Mouse (Mus musculus): ENCODE results near the gene Hs6st2. TPM values are rescaled to one million over a fixed set of nuclear protein-coding genes. Genes with fewer than 3 reads are reported as not detected.
A peak's percentile ranks its signal among the peaks of the same experiment; 100 is the strongest.

Hs6st2 gene
- polyA plus RNA-seq, 1 experiment from 2014 or later: 31.1 TPM

DNA sequence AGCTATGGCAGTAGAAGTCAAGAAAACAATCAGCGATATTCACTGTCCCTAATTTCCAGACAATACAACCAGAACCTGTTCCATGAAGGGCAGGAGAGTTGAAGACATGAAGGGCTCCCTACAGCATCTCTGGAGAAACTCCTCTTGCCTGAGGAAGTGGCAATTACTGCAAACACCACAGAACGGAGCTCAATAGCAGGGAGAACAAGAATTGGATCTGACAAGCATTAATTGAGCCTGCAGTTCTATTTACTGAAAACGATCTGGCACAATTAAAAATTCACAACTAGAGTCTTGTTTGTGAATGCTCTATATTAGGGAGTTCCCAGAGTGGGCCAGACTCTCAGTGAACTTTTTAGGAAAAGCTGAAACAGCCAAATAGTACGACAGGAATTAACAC is 238.3 kb downstream of the Hs6st2 start:
- no peaks in the 10 kb centered on the region for H3K9me3 ChIP-seq (replicated peaks)
- H3K4me3 ChIP-seq: no peak overlapping the region
- no peak for ATAC-seq
- no peak overlapping the region for H3K9ac ChIP-seq
- H3K36me3 ChIP-seq (ENCODE audit: poor library complexity, severe bottlenecking): no peaks in the 10 kb centered on the region
- no peaks in the 10 kb centered on the region for H3K27me3 ChIP-seq
- no peak overlapping the region for H3K4me2 ChIP-seq
- no peak overlapping the region for H3K27ac ChIP-seq
- WGBS: 48% methylated on average over 4 of the region's 4 CpGs
- no peaks in the 10 kb centered on the region for H3K4me1 ChIP-seq

DNA sequence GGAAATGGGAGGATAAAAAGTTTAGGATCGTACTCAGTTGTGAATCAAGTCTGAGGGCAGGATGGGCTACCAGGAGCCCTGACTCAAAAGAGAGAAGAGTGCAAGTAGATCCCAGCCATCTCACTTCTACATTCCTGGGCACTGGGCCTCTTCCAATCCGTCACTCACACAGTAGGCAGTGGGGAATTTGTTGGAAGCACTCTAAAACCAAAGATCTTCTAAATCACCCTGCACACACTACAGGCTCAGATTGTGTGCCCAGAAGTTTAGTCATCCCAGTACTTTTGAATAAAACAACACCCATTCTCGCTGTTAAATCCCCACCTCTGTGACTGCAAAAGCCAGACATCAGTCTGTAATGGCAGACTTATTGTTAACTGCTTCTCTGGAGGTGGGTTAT is 249.9 kb downstream of the Hs6st2 start:
- WGBS: 70% methylated on average over 3 of the region's 3 CpGs
- H3K36me3 ChIP-seq (ENCODE audit: poor library complexity, severe bottlenecking): no peaks in the 10 kb centered on the region
- H3K27me3 ChIP-seq: no peaks in the 10 kb centered on the region
- H3K9me3 ChIP-seq (replicated peaks): no peaks in the 10 kb centered on the region
- no peak overlapping the region for H3K4me3 ChIP-seq
- H3K9ac ChIP-seq: no peak overlapping the region
- ATAC-seq: no peak
- H3K4me2 ChIP-seq: no peak overlapping the region
- H3K27ac ChIP-seq: no peak overlapping the region
- H3K4me1 ChIP-seq: no peaks in the 10 kb centered on the region

DNA sequence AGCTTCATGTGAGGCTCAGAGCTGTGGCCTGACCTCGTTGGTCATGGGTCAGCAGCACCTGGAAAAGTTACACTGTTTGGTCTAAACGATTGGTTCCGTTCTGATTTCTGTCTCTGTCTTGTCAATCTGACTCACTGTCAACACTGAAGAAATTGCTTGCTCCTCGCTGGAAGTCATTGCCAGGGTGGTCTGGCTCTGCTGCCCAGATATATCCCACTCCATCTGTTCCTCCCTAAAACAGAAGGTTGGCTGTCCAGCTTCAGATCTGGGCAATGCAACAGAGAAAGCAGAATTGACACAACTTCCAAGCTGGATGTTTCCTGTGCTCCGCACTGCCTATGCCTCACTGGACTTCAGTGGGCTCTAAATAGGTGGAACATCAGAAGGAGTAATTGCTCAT is 256.6 kb downstream of the Hs6st2 start:
- H3K27ac ChIP-seq: no peak overlapping the region
- no peak for ATAC-seq
- H3K36me3 ChIP-seq (ENCODE audit: poor library complexity, severe bottlenecking): no peaks in the 10 kb centered on the region
- H3K9me3 ChIP-seq (replicated peaks): no peaks in the 10 kb centered on the region
- no peaks in the 10 kb centered on the region for H3K4me1 ChIP-seq
- no peak overlapping the region for H3K9ac ChIP-seq
- H3K4me2 ChIP-seq: no peak overlapping the region
- H3K4me3 ChIP-seq: no peak overlapping the region
- no peaks in the 10 kb centered on the region for H3K27me3 ChIP-seq
- WGBS: 85% methylated on average over 5 of the region's 5 CpGs

DNA sequence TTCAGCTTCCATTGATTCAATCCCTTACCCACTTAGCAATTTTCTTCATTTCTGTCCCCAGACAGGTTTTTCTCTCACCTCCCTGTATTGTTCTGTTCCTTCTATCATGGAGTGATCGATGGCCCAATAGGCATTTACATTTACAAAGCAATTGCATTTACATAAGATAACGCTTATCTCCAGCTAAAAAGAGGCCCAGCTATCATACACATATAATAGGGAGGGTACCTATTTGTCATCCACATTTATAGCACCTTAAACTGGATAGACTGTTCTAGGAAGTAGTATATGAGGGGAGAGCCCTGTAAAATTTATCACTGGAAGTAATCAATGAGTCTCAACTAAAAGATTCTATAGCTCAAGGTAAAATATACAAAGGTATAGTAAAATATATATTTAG is 271.4 kb downstream of the Hs6st2 start:
- Histone ChIP-seq H3K9me3 (replicated peaks) (no peaks in the 10 kb centered on the region), H3K9ac (no peak overlapping the region), H3K4me3 (no peak overlapping the region), H3K36me3 (ENCODE audit: poor library complexity, severe bottlenecking) (no peaks in the 10 kb centered on the region), H3K4me2 (no peak overlapping the region), H3K27me3 (no peaks in the 10 kb centered on the region), H3K4me1 (no peaks in the 10 kb centered on the region), H3K27ac (no peak overlapping the region)
- no peak for ATAC-seq
- WGBS: 78% methylated on average over 2 of the region's 2 CpGs

DNA sequence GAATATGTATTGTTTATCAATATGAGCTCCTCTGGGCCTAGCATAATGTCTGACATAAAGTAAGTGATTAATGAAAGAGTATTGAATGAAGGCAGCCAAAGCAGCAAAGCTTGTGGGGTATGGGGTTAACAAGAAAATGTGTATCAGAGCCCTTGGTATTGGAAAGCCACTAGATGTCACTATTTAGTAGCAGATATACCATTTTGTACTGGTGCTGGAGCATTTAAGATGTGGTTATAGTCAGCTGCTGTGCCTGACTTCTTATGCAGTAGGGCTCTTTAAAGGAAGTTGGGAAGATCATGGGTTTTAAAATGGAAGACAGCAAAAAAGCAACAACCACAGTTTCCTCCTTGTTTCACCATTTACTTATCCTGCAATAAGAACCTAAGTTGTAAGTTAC is 284.2 kb downstream of the Hs6st2 start:
- Histone ChIP-seq H3K9me3 (replicated peaks) (no peaks in the 10 kb centered on the region), H3K4me1 (no peaks in the 10 kb centered on the region), H3K36me3 (ENCODE audit: poor library complexity, severe bottlenecking) (no peaks in the 10 kb centered on the region), H3K4me3 (no peak overlapping the region), H3K9ac (no peak overlapping the region), H3K27ac (no peak overlapping the region), H3K4me2 (no peak overlapping the region), H3K27me3 (no peaks in the 10 kb centered on the region)
- peak; percentile 57; the same call in 1 of the 2 replicates for ATAC-seq

DNA sequence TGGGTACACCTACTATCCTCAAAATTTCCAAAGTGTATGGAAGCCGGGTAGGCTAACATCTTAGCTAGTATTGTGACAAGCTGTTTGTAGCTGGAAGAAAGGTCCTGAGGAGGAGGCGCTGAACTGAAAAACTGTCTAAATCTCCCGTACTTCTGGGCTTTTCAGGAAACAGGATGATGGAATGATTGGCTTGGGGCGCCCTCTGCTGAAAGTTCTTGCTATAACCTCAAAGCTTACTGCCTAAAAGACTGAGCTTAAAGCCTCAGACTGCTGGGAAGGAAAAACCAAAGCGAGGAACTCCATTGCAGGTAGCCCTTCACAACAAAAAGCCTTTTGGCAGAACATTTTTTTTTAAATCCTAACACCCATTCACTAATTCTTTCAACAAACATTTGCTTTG is 307.0 kb downstream of the Hs6st2 start:
- WGBS: 13% methylated on average over 5 of the region's 5 CpGs
- Histone ChIP-seq H3K27ac (no peak overlapping the region), H3K4me1 (no peaks in the 10 kb centered on the region), H3K36me3 (ENCODE audit: poor library complexity, severe bottlenecking) (no peaks in the 10 kb centered on the region), H3K9ac (no peak overlapping the region), H3K9me3 (replicated peaks) (no peaks in the 10 kb centered on the region), H3K27me3 (0 out of 2 replicates have a peak, but pooled peaks cover 2% of the 10 kb centered on the region), H3K4me2 (no peak overlapping the region), H3K4me3 (no peak overlapping the region)
- ATAC-seq: peak; percentile 48; the same call in 1 of the 2 replicates

DNA sequence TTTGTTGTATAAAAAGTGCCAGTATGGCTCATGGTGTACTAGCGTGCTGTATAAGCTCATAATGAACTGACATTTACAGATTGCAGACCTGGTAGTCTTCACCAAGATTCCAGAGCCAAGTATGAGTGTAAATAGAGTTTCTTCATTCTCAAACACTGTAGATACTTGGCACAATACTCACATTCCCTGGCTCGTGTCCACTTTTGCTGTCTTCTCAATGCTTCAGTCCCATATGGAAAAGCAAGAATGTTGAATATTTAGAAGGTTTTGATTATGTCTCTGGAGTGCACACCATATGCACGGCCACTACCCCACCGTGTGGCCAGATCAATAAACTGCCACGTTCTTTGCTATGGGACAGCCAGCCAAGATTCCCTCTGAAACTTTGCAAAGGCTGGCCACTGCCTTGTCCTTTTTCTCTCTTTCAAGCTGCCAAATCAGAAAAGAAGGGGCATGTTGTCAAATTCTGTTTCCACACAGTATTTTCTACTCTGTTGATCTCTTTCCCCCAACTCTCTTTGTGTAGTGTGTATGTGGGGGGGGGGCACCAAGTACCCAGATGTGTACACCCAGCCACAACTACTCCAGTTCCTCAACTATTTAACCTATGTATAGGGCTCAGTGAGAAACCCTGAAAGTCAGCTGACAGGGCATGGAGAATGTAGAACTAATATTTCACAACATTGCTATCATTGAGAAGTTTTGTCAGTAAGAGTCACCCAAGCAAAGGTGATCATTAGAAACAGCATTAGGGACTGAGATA is 309.0 kb downstream of the Hs6st2 start:
- no peak overlapping the region for H3K9ac ChIP-seq
- ATAC-seq: peak; percentile 89
- H3K9me3 ChIP-seq (replicated peaks): no peaks in the 10 kb centered on the region
- no peak overlapping the region for H3K4me2 ChIP-seq
- no peaks in the 10 kb centered on the region for H3K4me1 ChIP-seq
- 0 out of 2 replicates have a peak, but pooled peaks cover 2% of the 10 kb centered on the region for H3K27me3 ChIP-seq
- 38% methylated on average over 5 of the region's 5 CpGs for WGBS
- no peak overlapping the region for H3K4me3 ChIP-seq
- no peaks in the 10 kb centered on the region for H3K36me3 ChIP-seq (ENCODE audit: poor library complexity, severe bottlenecking)
- no peak overlapping the region for H3K27ac ChIP-seq

DNA sequence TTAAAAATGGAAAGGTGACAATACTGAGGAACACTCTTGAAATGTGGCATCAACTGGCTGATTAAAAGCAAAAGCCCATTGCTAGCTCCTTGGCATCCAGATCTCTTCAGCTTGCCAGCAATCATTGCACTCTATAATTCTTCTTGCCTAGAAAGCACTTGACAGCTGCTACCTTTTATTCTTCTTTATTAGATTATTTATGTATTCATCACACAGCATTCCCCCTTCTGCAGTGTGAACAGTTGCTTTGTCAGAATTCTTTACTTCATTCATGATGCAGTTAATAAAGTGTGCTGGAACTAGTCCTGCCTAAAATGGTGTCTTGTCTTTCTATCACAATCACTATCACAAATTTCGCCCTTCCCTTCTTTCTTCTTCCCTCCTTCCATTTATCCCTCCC is 332.0 kb downstream of the Hs6st2 start:
- no peak overlapping the region for H3K27ac ChIP-seq
- no peaks in the 10 kb centered on the region for H3K4me1 ChIP-seq
- no peaks in the 10 kb centered on the region for H3K36me3 ChIP-seq (ENCODE audit: poor library complexity, severe bottlenecking)
- H3K9me3 ChIP-seq (replicated peaks): no peaks in the 10 kb centered on the region
- no peak for ATAC-seq
- no peak overlapping the region for H3K4me3 ChIP-seq
- no peaks in the 10 kb centered on the region for H3K27me3 ChIP-seq
- no peak overlapping the region for H3K9ac ChIP-seq
- no peak overlapping the region for H3K4me2 ChIP-seq
- 78% methylated on average over 1 of the region's 1 CpGs for WGBS

DNA sequence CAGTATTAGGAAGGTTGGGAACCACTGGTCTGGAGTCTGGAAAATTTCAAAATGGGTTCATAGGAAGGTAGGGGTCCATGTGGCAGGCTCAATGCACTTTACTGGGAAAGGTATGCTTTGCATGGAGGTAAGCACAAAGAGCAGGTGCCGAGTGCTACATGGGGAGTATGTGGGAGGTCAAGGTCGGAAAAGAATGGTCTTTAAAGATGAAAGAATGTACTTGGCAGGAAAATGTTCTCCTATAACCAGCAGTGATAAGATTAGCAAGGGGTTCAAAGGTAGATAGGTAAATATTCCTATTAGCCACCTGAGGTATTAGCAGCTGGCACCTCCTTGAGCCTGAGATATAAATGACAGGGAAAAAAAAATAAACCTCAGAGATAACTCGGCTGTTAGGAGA is 338.1 kb downstream of the Hs6st2 start:
- no peak for ATAC-seq
- H3K4me1 ChIP-seq: no peaks in the 10 kb centered on the region
- H3K9ac ChIP-seq: no peak overlapping the region
- H3K4me2 ChIP-seq: no peak overlapping the region
- H3K36me3 ChIP-seq (ENCODE audit: poor library complexity, severe bottlenecking): no peaks in the 10 kb centered on the region
- H3K27ac ChIP-seq: no peak overlapping the region
- no peaks in the 10 kb centered on the region for H3K27me3 ChIP-seq
- H3K4me3 ChIP-seq: no peak overlapping the region
- 57% methylated on average over 3 of the region's 3 CpGs for WGBS
- no peaks in the 10 kb centered on the region for H3K9me3 ChIP-seq (replicated peaks)

Other genes starting within 250 kb of the Hs6st2 start
- not detected in 2 replicates for gene Usp26, start 119.4 kb upstream of the Hs6st2 start, polyA plus RNA-seq (2015; fragmentation: Nextera tagmentation; extraction: Ambion mirVana)

Data from forebrain, embryonic 13.5 days (tissue).